Mouse (Mus musculus): ENCODE measurements around the gene Npy4r. TPM values are rescaled to one million over a fixed set of nuclear protein-coding genes. Genes with fewer than 3 reads are reported as not detected.

Npy4r gene
- not detected for polyA plus RNA-seq (2014; fragmentation: Illumina TruSeq; extraction: RNeasy Lipid Tissue Mini Kit (QIAGEN cat#74804))

DNA sequence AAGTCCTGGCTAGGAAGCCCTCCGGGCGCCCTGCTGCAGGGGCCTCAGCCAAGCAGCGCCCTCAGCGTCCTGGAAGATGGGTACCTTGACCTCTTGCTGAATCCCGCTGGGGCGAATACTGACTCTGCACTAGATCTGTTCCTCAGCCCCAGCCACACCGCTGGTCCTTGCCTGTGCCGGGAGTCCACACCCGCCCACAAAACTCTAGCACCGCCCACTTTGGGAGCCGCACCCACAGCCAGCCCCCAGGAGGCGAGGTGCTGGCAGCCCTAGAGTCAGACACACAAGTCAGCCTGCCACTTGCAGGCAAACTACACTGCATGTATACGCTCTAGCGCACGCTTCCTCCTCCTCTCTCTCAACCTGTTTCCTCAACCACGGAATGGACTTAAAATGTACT, at the start of gene Npy4r:
Npy4r (minus strand) TSS at position 148 of the 400 bp plus-strand sequence.

DNA sequence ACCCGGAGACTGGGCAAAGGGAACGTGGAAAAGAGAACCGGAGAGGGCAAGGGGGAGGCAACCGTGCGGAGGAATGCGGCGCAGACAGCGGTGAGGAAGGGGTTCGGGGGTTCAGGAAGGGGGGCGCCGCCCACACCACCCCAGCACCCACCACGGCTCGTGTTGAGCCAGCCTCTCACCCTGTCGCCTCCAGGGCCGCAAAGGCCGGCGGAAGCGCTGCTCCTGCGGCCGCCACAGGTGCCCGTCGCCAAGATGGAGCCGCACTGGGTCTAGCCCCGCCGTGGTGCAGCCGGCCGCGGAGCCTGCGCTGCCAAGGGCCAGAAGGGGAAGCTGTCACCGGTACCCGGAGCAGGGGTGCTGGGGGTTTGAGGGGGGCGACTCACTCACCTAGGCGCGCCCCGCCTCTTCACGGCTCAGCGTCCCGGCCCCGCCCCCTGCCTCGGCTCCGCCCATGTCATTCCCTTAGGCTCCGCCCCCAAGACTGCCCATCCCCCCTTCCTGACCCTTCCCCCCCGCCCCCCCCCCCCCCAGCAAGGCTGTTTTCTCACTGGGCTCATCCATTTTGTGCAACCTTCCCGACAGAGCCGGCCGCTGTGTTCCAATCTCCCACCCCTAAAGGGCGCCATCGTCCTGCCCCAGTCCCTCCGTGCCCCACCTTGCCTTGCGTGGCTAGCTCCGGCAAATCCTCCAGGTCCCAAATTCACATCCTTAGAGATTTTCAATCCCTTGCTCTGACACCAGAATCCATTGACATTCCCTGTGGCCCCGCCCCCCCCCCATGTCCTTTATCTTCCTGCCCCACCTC, 49.1 kb upstream of the Npy4r start, which contains the start of gene Gprin2:
Gprin2 (minus strand) TSS at position 423 of the 805 bp plus-strand sequence.

DNA sequence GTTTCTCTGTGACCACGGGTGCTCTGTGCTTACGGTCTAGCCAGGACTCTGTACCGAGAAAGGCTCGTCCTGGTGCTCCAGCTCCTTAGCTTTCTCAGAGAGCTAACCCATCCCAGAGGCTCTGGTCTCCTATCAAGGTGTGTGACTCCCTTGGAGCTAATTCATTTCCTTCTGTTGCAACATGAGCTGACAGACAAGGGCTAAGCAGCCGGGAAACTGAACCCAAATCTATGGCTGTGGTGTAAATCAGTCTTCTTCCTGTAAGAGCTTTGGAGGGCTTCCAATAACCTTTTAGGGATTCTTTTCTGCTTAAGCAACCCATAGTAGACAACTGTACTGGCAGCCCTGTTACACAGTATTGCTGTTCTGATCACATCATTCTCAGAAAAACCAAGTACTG, 49.7 kb downstream of the Npy4r start, which contains the start of gene A630023A22Rik:
A630023A22Rik (minus strand) TSS at position 154 of the 400 bp plus-strand sequence.

Other genes starting within 250 kb of the Npy4r start
- gene Gdf10, start 228.9 kb downstream of the Npy4r start, polyA plus RNA-seq (2014; fragmentation: Illumina TruSeq; extraction: RNeasy Lipid Tissue Mini Kit (QIAGEN cat#74804)) = 6.8 TPM
- not detected for gene Gdf2, start 211.4 kb downstream of the Npy4r start, polyA plus RNA-seq (2014; fragmentation: Illumina TruSeq; extraction: RNeasy Lipid Tissue Mini Kit (QIAGEN cat#74804))
- gene Rbp3, start 198.5 kb downstream of the Npy4r start, polyA plus RNA-seq (2014; fragmentation: Illumina TruSeq; extraction: RNeasy Lipid Tissue Mini Kit (QIAGEN cat#74804)) = 0.09 TPM
- not detected for gene Zfp488, start 173.7 kb downstream of the Npy4r start, polyA plus RNA-seq (2014; fragmentation: Illumina TruSeq; extraction: RNeasy Lipid Tissue Mini Kit (QIAGEN cat#74804))
- not detected for gene Gm30083, start 137.3 kb downstream of the Npy4r start, polyA plus RNA-seq (2014; fragmentation: Illumina TruSeq; extraction: RNeasy Lipid Tissue Mini Kit (QIAGEN cat#74804))
- not detected for gene Gm5460, start 135.7 kb downstream of the Npy4r start, polyA plus RNA-seq (2014; fragmentation: Illumina TruSeq; extraction: RNeasy Lipid Tissue Mini Kit (QIAGEN cat#74804))
- not detected for gene Antxrl, start 99.8 kb downstream of the Npy4r start, polyA plus RNA-seq (2014; fragmentation: Illumina TruSeq; extraction: RNeasy Lipid Tissue Mini Kit (QIAGEN cat#74804))
- gene Anxa8, start 66.5 kb downstream of the Npy4r start, polyA plus RNA-seq (2014; fragmentation: Illumina TruSeq; extraction: RNeasy Lipid Tissue Mini Kit (QIAGEN cat#74804)) = 3.6 TPM
- gene A630023A22Rik, start 49.7 kb downstream of the Npy4r start, polyA plus RNA-seq (2014; fragmentation: Illumina TruSeq; extraction: RNeasy Lipid Tissue Mini Kit (QIAGEN cat#74804)) = not detected
- gene Gprin2, start 49.2 kb upstream of the Npy4r start, polyA plus RNA-seq (2014; fragmentation: Illumina TruSeq; extraction: RNeasy Lipid Tissue Mini Kit (QIAGEN cat#74804)) = 0.48 TPM
- 1.9 TPM for gene Syt15, start 67.1 kb upstream of the Npy4r start, polyA plus RNA-seq (2014; fragmentation: Illumina TruSeq; extraction: RNeasy Lipid Tissue Mini Kit (QIAGEN cat#74804))
- gene Shld2, start 158.0 kb upstream of the Npy4r start, polyA plus RNA-seq (2014; fragmentation: Illumina TruSeq; extraction: RNeasy Lipid Tissue Mini Kit (QIAGEN cat#74804)) = 24.2 TPM
- gene Glud1, start 158.2 kb upstream of the Npy4r start, polyA plus RNA-seq (2014; fragmentation: Illumina TruSeq; extraction: RNeasy Lipid Tissue Mini Kit (QIAGEN cat#74804)) = 207 TPM
- gene Fam25c, start 202.9 kb upstream of the Npy4r start, polyA plus RNA-seq (2014; fragmentation: Illumina TruSeq; extraction: RNeasy Lipid Tissue Mini Kit (QIAGEN cat#74804)) = not detected
- not detected for gene Sncg, start 222.3 kb upstream of the Npy4r start, polyA plus RNA-seq (2014; fragmentation: Illumina TruSeq; extraction: RNeasy Lipid Tissue Mini Kit (QIAGEN cat#74804))
- gene Mmrn2, start 223.0 kb upstream of the Npy4r start, polyA plus RNA-seq (2014; fragmentation: Illumina TruSeq; extraction: RNeasy Lipid Tissue Mini Kit (QIAGEN cat#74804)) = 10.0 TPM